Mouse (Mus musculus): ENCODE measurements around the gene Slc25a41.

DNA sequence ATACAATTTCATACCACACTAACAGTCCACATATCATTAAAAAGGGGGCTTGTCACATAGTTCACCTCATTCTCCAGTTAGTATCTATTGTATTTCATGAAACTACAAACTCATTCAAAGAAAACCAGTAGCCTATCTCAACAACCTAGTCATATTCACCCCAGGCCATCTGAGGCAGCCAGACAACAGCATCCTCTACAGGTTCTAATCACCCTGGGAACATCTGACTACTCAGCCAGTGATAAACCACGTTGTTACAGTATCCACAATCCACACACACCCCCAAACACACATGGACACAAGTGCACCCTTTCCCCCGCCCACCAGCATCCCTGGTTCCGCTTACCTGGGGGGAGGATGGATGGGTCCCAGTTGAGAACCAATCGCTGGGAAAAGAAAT lies 14.0 kb downstream of the Slc25a41 start:
- no peak for TF ChIP-seq CTCF (IDR thresholded peaks at IDR 0.05)
- no peak for TF ChIP-seq EP300 (IDR thresholded peaks at IDR 0.05)

Data from lung, postnatal 0 days (tissue).